Mouse (Mus musculus) thymus, adult 2 months (tissue): ENCODE measurements at regions not wholly inside any gene's neighbourhood (a gene's known extent, or its start where the extent isn't known, plus 50 kb on each side); places are given as distances from the start of the nearest gene placed in this dataset.

Experiments used
- CTCF ChIP-seq: fragments of 200-500 bp; IDR thresholded peaks from 2 replicates; pipeline ENCODE4 v1.5.1; 2012; ENCODE audit warnings: mild to moderate bottlenecking, control low read depth, low read length, moderate library complexity, borderline replicate concordance; ENCODE audit not compliant: control insufficient read depth, poor library complexity, insufficient read depth; ENCODE audit errors: extremely low read depth
- POLR2A ChIP-seq: fragments of 200-500 bp; IDR thresholded peaks from 2 replicates; pipeline ENCODE4 v1.6.1; 2012; ENCODE audit warnings: mild to moderate bottlenecking, low read length, control low read depth, moderate library complexity; ENCODE audit not compliant: control insufficient read depth, poor library complexity, insufficient read depth; ENCODE audit errors: extremely low read depth

- no peak for TF ChIP-seq CTCF
- no peak for TF ChIP-seq POLR2A
Measured at GRCm38 (mm10) chr15:37114119-37114518, 106.5 kb upstream of the Zfp706 start.
